Mouse (Mus musculus) ovary, postnatal 36 days (tissue): ENCODE data around the gene Plagl2.

Source experiments
- DNase-seq: peaks from one replicate; pipeline ENCODE4 v3.0.0; 2022; ENCODE audit warnings: low spot score, mixed read lengths

Plagl2 gene

GRCm38 (mm10) chr2:153191242-153191641 lies 50.0 kb downstream of the Plagl2 start:
- no peak for DNase-seq

DNA sequence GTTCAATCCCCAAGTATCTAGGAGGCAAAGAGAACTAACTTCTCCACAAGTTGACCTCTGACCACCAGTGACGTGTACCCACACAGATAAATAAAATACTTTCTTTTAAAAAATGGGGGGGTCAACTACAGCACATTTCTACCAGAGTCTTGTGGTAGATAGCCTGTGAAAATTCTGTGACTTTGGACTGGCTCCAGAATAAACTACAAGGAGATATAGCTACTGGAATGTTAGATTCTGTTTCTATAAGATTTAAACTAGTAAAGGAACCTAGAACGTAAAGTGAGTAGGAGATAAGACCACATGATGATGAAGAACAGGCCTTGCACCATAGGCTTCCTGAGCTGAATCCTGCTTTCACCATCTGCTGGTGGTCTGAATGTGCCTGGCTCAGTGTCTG lies 53.4 kb downstream of the Plagl2 start:
- no peak for DNase-seq

GRCm38 (mm10) chr2:153186176-153186591 lies 55.0 kb downstream of the Plagl2 start:
- no peak for DNase-seq

DNA sequence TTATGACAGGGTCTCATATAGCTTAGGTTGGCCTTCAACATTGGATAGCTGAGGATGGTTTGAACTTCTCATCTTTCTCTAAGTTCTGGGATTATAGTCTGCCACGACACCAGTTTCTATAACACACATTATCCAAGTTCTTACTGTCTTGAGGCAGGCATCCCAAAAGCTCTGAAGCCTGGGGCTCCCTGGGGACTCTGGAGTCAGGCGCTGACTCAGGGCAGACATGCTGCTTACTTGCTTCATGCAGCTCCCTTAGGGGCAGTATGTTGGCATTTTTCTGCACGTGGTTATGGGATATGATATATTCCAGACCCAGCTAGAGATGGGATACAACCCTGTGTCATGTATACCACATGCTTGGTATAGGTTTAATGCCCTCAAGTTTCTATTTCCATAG lies 61.3 kb downstream of the Plagl2 start:
- DNase-seq: no peak

- no peak for DNase-seq
These were observed 61.9 kb downstream of the Plagl2 start for GRCm38 (mm10) chr2:153179126-153179860.
